Comparison of ENCODE assay signal across 13 mouse cellular contexts in the genomic region with DNA sequence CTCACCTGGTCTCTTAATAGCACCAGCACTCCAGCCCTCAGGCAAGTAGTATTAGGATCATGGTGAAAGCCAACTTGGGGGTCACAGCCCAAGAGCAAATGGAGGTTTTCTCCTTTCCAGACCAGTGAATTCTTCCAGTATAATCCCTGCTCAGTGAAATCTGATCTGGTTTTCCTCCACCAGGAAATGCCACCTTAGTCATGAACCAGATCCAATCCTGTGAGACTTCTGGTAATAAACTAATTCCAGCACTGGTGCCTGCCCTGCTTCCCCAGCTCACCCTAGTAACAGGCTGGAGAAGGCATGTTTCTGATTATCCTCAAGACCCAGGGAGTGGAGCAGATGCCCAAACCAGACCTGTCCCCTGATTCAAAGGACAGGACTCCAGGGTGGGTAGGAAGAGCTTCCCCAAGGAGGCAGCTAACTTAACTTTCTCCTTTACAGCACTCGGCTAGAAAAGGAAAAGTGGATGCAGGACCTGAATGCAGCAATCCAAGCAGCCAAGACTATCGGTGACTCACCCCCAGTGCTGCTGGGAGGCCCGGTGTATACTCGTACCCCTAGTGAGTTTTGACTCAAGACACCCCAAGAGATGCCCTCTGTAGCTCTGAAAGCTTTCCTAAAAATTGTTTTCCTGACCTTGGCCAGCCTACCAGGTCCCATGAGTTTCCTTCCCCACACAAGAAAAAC. TPM values are rescaled to one million over a fixed set of nuclear protein-coding genes. Genes with fewer than 3 reads are reported as not detected.
DNase-seq lines count a peak whose midpoint lies in the region; TF ChIP-seq lines count a peak whose summit lies in the region.
"Had no signal": no experiment of that assay in that cellular context is flagged by ENCODE, and none has a peak within 500 bp of the region (broad histone marks: within the 10 kb centered on the region; RNA-seq: fewer than 3 reads in every experiment).

No protein-coding gene starts in this region.

- no peaks in the 10 kb centered on the region; the same call in 1 of the 2 replicates for H3K36me3 ChIP-seq in kidney, adult 2 months (ENCODE audit: control insufficient read depth, insufficient read depth, low read length)
- H3K36me3 ChIP-seq in thymus, adult 2 months (ENCODE audit: control insufficient read depth, insufficient read depth, low read length) = peaks cover 7% of the 10 kb centered on the region; the same call in 1 of the 2 replicates

- no peak for TF ChIP-seq POLR2A in kidney, adult 2 months (IDR thresholded peaks at IDR 0.05; ENCODE audit: low read depth, low read length)
- no peak for TF ChIP-seq POLR2A in thymus, adult 2 months (IDR thresholded peaks at IDR 0.05; ENCODE audit: control insufficient read depth, extremely low read depth, insufficient read depth, low read length, poor library complexity)

- H3K4me3 ChIP-seq in kidney, adult 2 months (ENCODE audit: insufficient read depth, low read depth, low read length) = no peak overlapping the region
- no peak overlapping the region for H3K4me3 ChIP-seq in thymus, adult 2 months (ENCODE audit: control insufficient read depth, insufficient read depth, low read length)

- H3K4me1 ChIP-seq in kidney, adult 2 months (ENCODE audit: control insufficient read depth, insufficient read depth, low read length) = no peaks in the 10 kb centered on the region
- H3K4me1 ChIP-seq in thymus, adult 2 months (replicated peaks; ENCODE audit: control insufficient read depth, insufficient read depth, low read length) = no peaks in the 10 kb centered on the region

- WGBS in kidney, adult 2 months = 70% methylated on average over 4 of the region's 4 CpGs
- WGBS in thymus, adult 2 months = 97% methylated on average over 4 of the region's 4 CpGs

- no peaks in the 10 kb centered on the region for H3K27me3 ChIP-seq in kidney, adult 2 months (replicated peaks; ENCODE audit: control insufficient read depth, insufficient read depth, low read length)
- H3K27me3 ChIP-seq in thymus, adult 2 months (ENCODE audit: control insufficient read depth, insufficient read depth, low read length) = no peaks in the 10 kb centered on the region

- no peak for TF ChIP-seq CTCF in kidney, adult 2 months (conservative IDR thresholded peaks at IDR 0.05; ENCODE audit: insufficient read depth, insufficient read length, low read depth, low read length)
- no peak for TF ChIP-seq CTCF in thymus, adult 2 months (IDR thresholded peaks at IDR 0.05; ENCODE audit: borderline replicate concordance, control insufficient read depth, extremely low read depth, insufficient read depth, low read length, poor library complexity)

- H3K27ac ChIP-seq in kidney, adult 2 months (ENCODE audit: insufficient read depth, low read depth, low read length) = peak overlapping the region; percentile 34; the same call in 1 of the 2 replicates
- no peak overlapping the region for H3K27ac ChIP-seq in thymus, adult 2 months (ENCODE audit: control insufficient read depth, insufficient read depth, low read length)

- peak; percentile 54 for DNase-seq in kidney, adult 2 months
- DNase-seq in kidney, postnatal 10 days = no peak
- DNase-seq in forelimb bud, embryonic 11.5 days (ENCODE audit: low read depth, low spot score) = peak; percentile 84
- DNase-seq in kidney, postnatal 14 days = peak; percentile 32
- no peak for DNase-seq in adrenal gland, postnatal 36 days
- no peak for DNase-seq in layer of hippocampus, postnatal 10 days (ENCODE audit: low spot score in 2 of 2)
- no peak for DNase-seq in thymus, adult 2 months
- no peak for DNase-seq in lung, adult 18-20 months
- DNase-seq: cerebellum, adult 9-10 months; heart, adult 18-20 months; heart, postnatal 14 days; lung, postnatal 36 days; right cerebral cortex, postnatal 14 days had no signal

RNA-seq across cellular contexts. Expression of gene Stk25, which starts 40.3 kb away (rescaled TPM):
- 102 and 103 TPM in 2 replicates for polyA plus RNA-seq in kidney, adult 2 months (2012; rRNA removed)
- total RNA-seq in adrenal gland, postnatal 36 days (2021) = 100 to 1,000 TPM; 127 to 129 TPM
- 100 to 1,000 TPM; 353 to 378 TPM for total RNA-seq in layer of hippocampus, postnatal 10 days (2021)
- 127 and 164 TPM in 2 replicates for polyA plus RNA-seq in thymus, adult 2 months (2012; rRNA removed)

Comparison
In these comparisons a context has a peak if more than half of its experiments do, and no peak if none do; other contexts are left out.
1. DNase-seq: peak in kidney, adult 2 months (single experiment), forelimb bud, embryonic 11.5 days (single experiment) and kidney, postnatal 14 days (single experiment); none in kidney, postnatal 10 days (single experiment), adrenal gland, postnatal 36 days (0 of 2), layer of hippocampus, postnatal 10 days (0 of 2), thymus, adult 2 months (single experiment) and lung, adult 18-20 months (0 of 2).